Mouse (Mus musculus) urinary bladder, postnatal 14 days (tissue): Measurements from ENCODE around the gene Pkig.
A peak's percentile ranks its signal among the peaks of the same experiment; 100 is the strongest.

Source experiments
- DNase-seq: peaks from one replicate; pipeline ENCODE4 v3.0.0; 2021; ENCODE audit warnings: low spot score

The Pkig gene

GRCm38 (mm10) chr2:163710606-163711159, 52.5 kb downstream of the Pkig start:
- DNase-seq: no peak

GRCm38 (mm10) chr2:163711368-163711868, 53.2 kb downstream of the Pkig start:
- DNase-seq: no peak

DNA sequence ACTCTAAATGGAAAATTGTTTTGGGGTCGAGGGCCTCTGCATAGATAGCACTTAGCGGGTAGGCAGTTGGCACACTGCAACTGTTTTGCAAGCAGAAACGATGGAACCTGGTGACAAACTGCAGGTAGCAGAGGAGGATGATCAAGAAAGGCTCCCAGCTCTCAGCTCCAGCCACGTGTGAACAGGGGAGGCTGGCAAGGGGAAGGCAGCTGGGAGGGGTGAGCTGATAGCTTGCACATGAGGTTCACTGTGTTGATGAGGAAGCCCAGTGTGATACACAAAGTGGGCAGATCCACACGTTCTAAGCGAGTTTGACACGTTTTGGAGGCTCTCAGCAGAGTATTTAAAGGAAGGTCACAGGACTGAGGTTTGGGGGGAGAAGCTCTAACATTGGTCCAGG, 54.3 kb downstream of the Pkig start:
- DNase-seq: no peak

DNA sequence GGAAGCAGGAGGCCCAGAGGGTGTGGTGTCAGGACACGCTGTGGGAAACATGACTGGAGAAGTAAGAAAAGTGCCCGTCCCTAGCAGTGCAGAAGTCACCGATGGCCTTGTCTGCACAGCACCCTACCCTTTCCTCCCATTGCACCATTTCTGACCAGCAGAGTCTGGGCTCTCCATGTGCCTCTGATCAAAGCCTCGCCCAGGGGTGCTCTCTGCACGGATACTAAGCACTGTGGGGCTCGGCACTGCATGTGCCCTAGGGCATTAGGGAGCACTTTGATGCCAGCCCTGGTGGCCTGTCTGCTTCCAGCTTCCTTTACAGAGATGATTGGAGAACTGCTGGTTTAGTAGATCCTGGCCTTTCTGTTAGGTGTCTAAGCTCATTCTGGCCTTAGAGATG, 54.7 kb downstream of the Pkig start:
- DNase-seq: no peak

GRCm38 (mm10) chr2:163713340-163713739, 55.2 kb downstream of the Pkig start:
- no peak for DNase-seq

DNA sequence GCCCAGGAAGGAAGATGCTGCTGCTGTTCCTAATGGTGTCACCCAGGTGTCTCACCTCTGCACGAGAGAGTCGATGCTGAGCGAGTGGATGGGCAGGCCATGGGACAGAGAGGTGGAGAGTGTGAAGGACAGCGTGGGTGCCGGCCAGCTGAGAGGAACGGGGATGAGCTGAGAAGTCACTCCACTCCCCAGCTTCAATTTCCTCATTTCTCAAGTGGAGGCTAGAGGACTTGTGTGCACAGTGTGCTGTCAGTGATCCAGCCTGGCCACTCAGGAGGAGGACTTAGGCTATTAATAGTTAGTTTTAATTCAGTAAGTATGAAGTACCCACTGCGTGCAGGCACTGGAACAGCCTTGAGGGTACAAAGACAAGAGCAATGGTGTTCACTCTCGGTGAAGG, 58.3 kb downstream of the Pkig start:
- no peak for DNase-seq

DNA sequence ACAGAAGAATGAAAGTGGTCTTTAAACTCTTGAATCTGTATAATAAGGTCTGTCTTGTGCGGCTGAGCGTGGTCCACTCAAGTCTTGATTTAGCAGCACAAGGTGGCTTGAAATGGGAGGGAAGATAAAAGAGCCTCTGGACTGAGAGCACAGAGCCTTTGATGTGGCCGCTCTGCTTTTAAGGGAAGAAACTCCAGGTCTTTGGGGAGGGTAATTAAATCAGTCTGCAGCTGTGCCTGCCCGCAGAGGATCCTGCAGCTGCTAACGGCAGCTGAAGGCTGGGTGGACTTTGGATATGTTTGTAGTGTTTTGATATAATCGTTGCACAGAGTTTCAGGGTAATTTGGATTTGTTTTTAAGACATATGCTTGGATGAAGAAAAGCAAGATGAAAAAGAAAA, 58.7 kb downstream of the Pkig start:
- DNase-seq: no peak

DNA sequence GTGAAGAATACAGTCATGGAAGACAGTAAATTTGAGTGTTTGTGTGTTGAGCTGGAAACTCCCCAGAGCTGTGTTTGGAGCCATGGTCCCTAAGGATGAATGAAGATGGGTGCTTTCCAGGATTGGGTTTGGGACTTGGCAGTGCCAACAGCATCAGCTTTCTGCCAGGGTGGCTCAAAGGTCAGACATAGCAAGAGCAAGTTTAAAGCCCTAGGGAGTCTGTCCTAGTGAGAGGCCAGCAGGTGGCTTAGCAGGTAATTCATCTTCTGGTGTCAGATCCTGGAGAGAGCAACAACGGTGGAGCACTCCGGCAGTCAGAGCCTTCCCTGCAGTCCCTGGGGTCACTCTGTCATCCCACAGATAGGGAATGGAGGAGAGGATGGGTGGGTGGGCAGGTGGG, 60.3 kb downstream of the Pkig start:
- no peak for DNase-seq

DNA sequence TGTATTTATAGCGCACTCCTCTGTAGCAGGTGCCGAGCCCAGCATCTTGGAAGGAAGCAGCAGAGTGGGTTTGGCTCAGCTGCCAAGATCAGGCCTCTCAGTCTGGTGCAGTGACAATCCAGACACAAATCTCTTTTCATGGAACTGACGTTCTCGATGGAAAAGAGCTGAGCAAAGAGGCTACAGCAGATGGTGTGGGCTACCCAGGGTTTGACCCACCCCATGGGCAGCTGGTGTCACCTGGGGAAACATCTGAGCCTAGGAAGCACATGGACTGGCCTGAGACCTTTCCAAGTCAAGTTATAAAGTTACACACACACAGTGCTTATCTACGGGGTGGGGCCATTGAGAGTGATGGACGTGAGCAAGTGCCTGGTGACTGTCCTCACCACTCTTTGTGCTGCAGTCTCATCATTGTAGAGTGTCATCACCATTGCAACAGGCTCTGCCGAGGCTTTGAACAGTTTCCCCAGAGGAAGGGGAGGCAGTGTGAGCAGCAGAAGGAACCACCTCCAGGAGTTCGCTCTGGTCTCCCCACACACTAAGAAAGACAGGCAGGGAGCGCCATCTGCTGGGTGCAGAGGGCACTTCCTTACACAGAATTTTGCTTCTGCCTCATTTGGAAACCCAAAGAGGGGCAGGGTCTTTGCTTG, 60.9 kb downstream of the Pkig start:
- peak; percentile 79 for DNase-seq

DNA sequence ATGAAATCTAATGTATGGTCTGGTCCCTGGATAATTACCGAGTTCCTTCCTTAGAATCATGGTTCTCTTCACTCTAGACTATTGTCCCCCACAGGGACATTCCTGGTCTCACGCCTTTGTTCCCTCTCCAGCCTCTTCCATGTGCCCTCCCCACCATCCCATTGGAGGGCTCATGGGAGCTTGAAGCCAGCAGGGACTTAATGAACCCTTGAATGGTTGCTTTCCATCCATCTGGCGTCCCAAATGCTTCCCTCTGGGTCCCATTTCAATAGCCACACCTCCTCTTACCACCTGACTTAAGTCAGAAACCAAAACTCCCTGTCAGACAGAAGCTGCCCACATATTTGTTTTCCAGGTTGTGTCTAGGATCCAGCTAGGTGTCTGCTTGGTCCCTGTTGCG, 61.4 kb downstream of the Pkig start:
- DNase-seq: no peak

DNA sequence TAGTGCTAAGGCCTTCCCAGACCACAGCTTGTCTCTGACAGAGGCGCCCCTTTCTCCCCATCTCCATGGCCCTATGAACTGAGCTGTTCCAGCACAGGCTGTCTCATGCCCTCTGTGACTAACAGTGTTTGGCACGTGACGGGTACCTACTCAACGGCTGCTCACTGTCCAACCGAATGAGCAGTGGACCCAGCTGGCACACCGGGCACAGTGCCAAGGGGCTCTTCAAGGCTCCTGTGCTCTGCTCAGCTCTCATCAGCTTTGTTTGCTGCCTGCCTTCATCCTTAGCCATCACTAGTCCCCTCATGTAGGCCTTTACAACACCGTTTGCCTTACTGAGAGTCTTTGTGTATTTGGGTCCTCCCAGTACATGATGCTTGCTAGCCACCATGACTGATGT, 64.4 kb downstream of the Pkig start:
- no peak for DNase-seq

DNA sequence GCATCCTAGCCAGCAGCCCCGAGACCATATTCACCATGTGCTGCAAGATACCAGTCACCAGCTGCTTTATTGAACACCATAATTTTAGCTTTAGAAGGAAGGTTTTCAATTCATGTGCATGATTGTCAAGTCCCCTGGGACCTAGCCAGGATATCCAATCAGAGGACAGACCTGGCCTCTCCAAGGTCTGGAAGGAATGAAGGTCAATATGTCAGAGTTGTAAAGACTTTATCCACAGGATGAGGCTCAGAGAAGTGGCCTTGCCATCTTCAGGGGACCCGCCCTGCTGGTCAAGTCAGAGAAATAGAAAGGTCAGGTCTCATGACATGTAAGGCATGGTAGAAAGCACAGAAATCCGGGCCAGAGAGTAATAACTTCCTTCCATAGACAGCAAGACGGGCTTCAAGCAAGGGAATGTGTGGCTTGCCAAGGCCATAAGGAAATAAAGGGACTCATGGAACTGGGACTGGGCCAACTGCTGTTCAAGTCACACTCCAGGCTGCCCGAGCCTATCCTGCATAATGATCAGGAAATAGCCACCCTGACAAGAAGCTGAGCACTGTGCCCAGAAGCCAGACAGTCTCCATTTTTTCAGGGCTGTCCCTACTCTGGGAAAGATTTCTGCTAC, 68.7 kb downstream of the Pkig start:
- DNase-seq: peak; percentile 15

DNA sequence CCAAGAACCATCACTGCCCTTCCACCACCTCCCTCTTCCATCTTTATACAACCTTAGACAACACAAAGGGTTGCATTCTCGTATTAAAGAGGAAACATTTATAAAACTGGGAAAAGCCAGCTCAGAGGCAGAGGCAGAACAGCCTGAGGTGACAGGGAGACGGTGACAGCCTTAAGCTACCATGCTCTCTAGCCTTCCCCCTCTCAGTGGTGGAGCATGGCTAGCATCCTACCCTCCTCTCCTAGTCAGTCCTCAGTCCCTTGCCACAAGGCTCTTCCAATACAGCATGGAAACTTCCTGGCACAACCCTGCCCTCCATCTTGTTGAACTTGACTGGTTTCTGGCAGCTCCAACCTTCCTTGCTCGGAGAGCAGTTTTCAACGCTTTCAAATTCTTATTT, 70.1 kb downstream of the Pkig start:
- DNase-seq: no peak

DNA sequence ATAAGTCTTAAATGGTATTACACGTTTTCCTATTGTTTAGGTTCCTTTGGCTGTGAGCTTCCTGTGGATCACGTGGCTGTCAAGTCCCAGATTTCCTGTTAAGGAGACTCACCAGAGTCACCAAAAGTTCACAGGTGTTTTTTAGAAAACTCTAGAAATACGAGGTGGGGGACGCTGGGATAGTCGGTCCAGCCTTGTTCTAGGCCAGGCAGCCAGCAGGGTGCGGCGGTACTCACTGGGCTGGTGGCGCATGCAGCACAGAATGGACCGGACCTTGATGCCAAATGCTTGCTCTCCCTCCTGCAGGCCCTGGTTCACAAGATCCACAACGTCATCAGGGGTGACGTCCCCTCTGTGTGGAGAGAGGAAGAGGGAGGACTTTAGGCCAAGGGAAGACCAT, 73.8 kb downstream of the Pkig start:
- DNase-seq: no peak

DNA sequence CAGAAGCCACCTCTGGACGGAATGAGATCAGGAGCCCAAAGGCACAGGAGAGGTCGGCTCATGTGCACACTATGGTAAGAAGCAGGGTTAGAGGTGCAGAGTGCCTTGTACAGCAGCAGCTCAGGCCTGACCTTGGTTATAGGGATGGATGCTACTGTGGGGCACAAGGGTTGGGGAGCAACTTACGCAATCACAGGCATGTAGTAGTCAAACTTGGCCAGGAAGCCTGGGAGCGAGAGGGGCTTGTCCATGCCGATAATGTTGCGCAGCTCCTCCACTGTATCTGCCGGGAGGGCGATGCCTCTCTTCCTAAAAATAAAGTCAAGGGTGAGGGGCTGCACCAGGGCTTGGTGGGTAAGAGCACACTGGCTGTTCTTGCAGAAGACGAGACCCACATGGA, 77.0 kb downstream of the Pkig start:
- no peak for DNase-seq

GRCm38 (mm10) chr2:163735980-163736379, 77.8 kb downstream of the Pkig start:
- no peak for DNase-seq

- no peak for DNase-seq
Measured at GRCm38 (mm10) chr2:163742656-163743055, 84.5 kb downstream of the Pkig start.

DNA sequence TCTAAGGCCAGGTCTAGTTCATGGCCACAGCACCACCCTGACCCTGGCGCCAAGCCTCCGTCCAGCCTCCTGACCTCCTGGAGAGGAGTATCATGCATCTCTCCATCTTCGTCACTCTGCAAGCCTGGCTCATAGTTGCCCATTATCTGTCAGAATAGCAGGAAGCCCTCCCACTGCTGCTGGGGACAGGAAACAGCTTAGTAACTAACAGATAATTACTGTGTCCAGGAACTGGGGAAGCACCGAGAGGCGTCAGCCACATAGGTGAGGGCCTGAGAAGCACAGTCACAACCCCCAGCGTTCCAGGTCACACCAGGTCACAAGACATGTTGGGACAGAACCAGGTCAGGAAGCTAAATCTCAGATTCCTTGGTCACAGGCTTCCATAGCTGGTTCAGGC, 85.2 kb downstream of the Pkig start:
- no peak for DNase-seq

DNA sequence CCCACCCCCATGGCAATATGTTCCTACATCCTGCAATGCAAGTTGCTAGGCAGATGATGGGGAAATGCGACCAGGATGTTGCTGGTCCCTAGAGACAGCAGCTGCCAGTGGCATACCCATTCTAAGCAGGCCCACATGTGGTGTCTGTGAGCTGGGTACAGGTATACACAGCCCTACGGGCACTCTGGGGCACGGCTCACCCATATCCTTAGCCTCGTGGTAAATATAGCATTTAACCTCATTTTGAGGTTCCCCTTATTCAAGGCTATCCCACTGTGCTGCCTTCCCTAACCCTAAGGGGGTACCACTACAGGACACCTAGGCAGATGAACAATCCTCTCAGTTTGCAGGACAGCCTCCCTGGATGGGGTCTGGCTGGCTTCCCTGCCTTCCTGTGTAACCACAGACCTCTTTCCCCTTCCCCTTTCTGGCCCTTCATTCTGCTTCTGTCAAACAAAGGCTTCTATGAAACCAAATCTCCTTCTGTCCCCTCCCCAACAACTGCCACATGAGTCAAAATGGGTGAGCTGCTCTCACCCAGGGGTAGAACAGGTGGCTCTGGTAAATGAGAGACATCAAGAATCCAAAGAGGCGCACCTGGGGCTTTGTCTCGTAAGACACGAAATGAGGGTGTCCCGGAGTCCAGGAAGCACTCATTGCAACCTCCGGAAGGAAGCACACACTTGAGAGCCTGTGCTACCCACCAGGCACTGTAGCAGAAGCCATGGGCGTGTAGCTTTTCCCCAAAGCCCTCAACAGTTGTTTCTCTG, 86.8 kb downstream of the Pkig start:
- DNase-seq: no peak

DNA sequence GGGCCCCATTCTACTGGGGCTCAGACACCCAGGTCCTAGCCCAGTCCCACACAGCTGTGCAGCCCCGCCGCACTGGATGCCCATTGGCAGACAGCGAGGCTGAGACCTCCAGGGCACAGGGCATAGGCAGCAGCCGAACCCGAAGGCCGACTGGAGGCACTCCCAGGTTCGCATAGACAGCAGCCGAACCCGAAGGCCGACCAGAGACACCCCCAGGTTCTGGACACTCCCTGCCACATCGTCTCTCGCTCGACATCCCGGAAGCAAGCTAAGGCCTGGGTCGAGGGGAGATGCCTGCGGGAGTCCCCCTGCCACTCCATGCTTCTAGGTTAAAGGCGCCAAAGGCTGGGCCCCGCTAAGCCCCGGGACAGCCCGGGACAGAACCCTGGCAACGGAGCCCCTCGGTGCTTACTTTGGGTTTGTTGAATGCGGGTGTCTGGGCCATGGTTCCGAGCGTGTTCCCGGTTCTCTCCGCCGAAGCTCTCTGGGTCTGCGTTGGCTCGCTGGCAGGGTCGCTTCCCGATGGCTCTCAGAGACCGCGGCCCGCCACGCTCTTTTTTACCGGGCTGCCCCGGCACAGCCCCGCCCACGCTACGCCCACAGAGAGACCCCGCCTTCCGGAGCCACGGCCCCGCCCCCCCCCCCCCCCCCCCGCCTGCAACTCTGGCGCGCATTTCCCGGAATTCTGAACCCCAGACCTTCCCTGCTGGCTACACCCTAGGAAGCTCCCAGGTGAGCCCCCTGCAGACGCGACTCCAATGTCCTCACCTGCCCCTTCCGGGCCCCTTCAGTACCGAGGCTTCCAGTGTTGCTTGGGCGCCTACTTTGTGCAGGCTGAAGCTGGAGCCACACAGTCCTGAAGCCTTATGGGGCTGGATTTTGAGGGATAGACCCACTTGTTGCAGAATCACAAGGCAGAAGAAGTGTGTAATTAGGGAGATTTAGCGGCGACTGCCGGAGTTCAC, 91.7 kb downstream of the Pkig start, which contains the start of gene Ada:
Gene Ada, minus strand, starts transcription at position 593 of the 965 bp plus-strand sequence.
- peak; percentile 69 for DNase-seq

GRCm38 (mm10) chr2:163754228-163754627, 96.0 kb downstream of the Pkig start:
- no peak for DNase-seq

DNA sequence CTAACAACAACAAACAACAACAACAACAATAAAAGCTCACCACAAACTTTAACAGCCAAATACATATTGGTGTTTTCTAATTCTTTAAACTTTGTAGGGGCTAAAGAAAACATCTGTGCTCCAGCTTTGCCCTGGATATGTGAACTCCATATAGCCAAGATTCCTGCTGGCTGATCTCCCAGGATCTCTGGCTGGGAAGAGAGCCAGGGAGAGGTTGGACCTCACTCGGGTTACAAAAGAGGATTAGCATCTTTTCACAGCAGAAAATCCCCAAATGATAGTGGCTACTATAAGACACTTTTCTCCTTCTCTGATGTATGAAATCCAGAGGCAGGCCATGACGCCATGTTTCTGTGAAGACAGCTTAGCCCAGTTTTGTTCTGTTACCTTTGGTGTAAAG, 98.5 kb downstream of the Pkig start:
- peak; percentile 65 for DNase-seq
